Mouse (Mus musculus): ENCODE measurements at regions not wholly inside any gene's neighbourhood (a gene's known extent, or its start where the extent isn't known, plus 50 kb on each side); places are given as distances from the start of the nearest gene placed in this dataset.

DNA sequence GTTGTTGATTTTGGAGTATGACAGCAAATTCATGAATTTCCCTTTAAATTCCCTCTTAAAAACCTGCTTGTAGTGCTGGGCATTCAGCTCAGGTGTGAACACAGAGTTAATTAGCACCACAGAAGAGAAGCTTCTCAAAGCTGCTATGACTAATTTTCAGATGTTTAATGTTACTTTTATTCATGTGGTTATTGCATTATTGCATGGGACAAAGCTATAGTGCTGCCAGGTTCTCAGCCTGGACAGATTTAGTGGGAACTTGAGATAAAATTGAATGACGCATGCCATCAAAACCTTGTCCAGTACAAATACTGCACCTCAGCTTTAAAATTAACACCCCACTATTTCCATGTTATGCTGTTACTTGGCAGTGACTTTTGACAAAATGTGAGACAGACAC is 480.4 kb upstream of the Epha5 start:
- TF ChIP-seq ZC3H11A (IDR thresholded peaks at IDR 0.05; ENCODE audit: borderline replicate concordance, low read depth, low read length) (no peak), ZNF384 (IDR thresholded peaks at IDR 0.05; ENCODE audit: low read depth, low read length) (no peak), CHD2 (IDR thresholded peaks at IDR 0.05; ENCODE audit: low read depth, low read length) (no peak), MAFK (IDR thresholded peaks at IDR 0.05; ENCODE audit: insufficient read depth, low read depth, low read length) (no peak), HCFC1 (IDR thresholded peaks at IDR 0.05; ENCODE audit: borderline replicate concordance, insufficient read depth, low read length) (no peak)

Measured in ES-E14 (cell line).